Mouse (Mus musculus): ENCODE results near the gene Sh3bp1. TPM values are rescaled to one million over a fixed set of nuclear protein-coding genes. Genes with fewer than 3 reads are reported as not detected.

The Sh3bp1 gene
- total and polyA plus RNA-seq, 2 experiments from 2014 or later: 3.3 to 6.4 TPM

GRCm38 (mm10) chr15:78859311-78859710 lies 40.3 kb upstream of the Sh3bp1 start:
- no peak overlapping the region for H3K4me2 ChIP-seq (ENCODE audit: low read depth)
- no peak overlapping the region for H3K4me3 ChIP-seq (ENCODE audit: low read depth, low read length)
- H3K36me3 ChIP-seq (ENCODE audit: insufficient read depth): no peaks in the 10 kb centered on the region
- 73% methylated on average over 4 of the region's 4 CpGs for WGBS
- no peaks in the 10 kb centered on the region for H3K9me3 ChIP-seq (ENCODE audit: low read length)
- TF ChIP-seq CTCF (IDR thresholded peaks at IDR 0.05; ENCODE audit: low read depth): no peak
- no peak overlapping the region for H3K9ac ChIP-seq
- no peak overlapping the region for H3K27ac ChIP-seq (ENCODE audit: low read depth, low read length)
- H3K27me3 ChIP-seq (ENCODE audit: insufficient read depth, low read length): no peaks in the 10 kb centered on the region
- DNase-seq (no peak), ATAC-seq (no peak)
- no peaks in the 10 kb centered on the region for H3K4me1 ChIP-seq (ENCODE audit: insufficient read depth)

GRCm38 (mm10) chr15:78859714-78860113 lies 39.9 kb upstream of the Sh3bp1 start:
- ATAC-seq (no peak), DNase-seq (no peak)
- Histone ChIP-seq H3K4me1 (ENCODE audit: insufficient read depth) (no peaks in the 10 kb centered on the region), H3K27ac (ENCODE audit: low read depth, low read length) (no peak overlapping the region), H3K4me3 (ENCODE audit: low read depth, low read length) (no peak overlapping the region), H3K36me3 (ENCODE audit: insufficient read depth) (no peaks in the 10 kb centered on the region), H3K27me3 (ENCODE audit: insufficient read depth, low read length) (no peaks in the 10 kb centered on the region), H3K9me3 (ENCODE audit: low read length) (no peaks in the 10 kb centered on the region), H3K9ac (no peak overlapping the region), H3K4me2 (ENCODE audit: low read depth) (no peak overlapping the region)
- WGBS: 88% methylated on average over 6 of the region's 6 CpGs
- TF ChIP-seq CTCF (IDR thresholded peaks at IDR 0.05; ENCODE audit: low read depth): no peak

GRCm38 (mm10) chr15:78862280-78862679 lies 37.3 kb upstream of the Sh3bp1 start:
- Histone ChIP-seq H3K4me1 (ENCODE audit: insufficient read depth) (no peaks in the 10 kb centered on the region), H3K9ac (no peak overlapping the region), H3K27me3 (ENCODE audit: insufficient read depth, low read length) (no peaks in the 10 kb centered on the region), H3K36me3 (ENCODE audit: insufficient read depth) (no peaks in the 10 kb centered on the region), H3K27ac (ENCODE audit: low read depth, low read length) (no peak overlapping the region), H3K4me2 (ENCODE audit: low read depth) (no peak overlapping the region), H3K9me3 (ENCODE audit: low read length) (no peaks in the 10 kb centered on the region), H3K4me3 (ENCODE audit: low read depth, low read length) (no peak overlapping the region)
- WGBS: 91% methylated on average over 5 of the region's 5 CpGs
- DNase-seq (no peak), ATAC-seq (no peak)
- no peak for TF ChIP-seq CTCF (IDR thresholded peaks at IDR 0.05; ENCODE audit: low read depth)

- no peaks in the 10 kb centered on the region for H3K4me1 ChIP-seq (ENCODE audit: insufficient read depth)
- DNase-seq (no peak), ATAC-seq (no peak)
- H3K4me3 ChIP-seq (ENCODE audit: low read depth, low read length): no peak overlapping the region
- WGBS: 55% methylated on average over 2 of the region's 2 CpGs
- no peak for TF ChIP-seq CTCF (IDR thresholded peaks at IDR 0.05; ENCODE audit: low read depth)
- no peaks in the 10 kb centered on the region for H3K9me3 ChIP-seq (ENCODE audit: low read length)
- no peak overlapping the region for H3K9ac ChIP-seq
- no peak overlapping the region for H3K4me2 ChIP-seq (ENCODE audit: low read depth)
- H3K27ac ChIP-seq (ENCODE audit: low read depth, low read length): no peak overlapping the region
- no peaks in the 10 kb centered on the region for H3K27me3 ChIP-seq (ENCODE audit: insufficient read depth, low read length)
- no peaks in the 10 kb centered on the region for H3K36me3 ChIP-seq (ENCODE audit: insufficient read depth)
Measured at GRCm38 (mm10) chr15:78863154-78863553, 36.4 kb upstream of the Sh3bp1 start.

- Histone ChIP-seq H3K9ac (no peak overlapping the region), H3K4me1 (ENCODE audit: insufficient read depth) (no peaks in the 10 kb centered on the region), H3K27ac (ENCODE audit: low read depth, low read length) (no peak overlapping the region), H3K4me3 (ENCODE audit: low read depth, low read length) (no peak overlapping the region), H3K27me3 (ENCODE audit: insufficient read depth, low read length) (no peaks in the 10 kb centered on the region), H3K4me2 (ENCODE audit: low read depth) (no peak overlapping the region), H3K9me3 (ENCODE audit: low read length) (no peaks in the 10 kb centered on the region), H3K36me3 (ENCODE audit: insufficient read depth) (no peaks in the 10 kb centered on the region)
- no peak for TF ChIP-seq CTCF (IDR thresholded peaks at IDR 0.05; ENCODE audit: low read depth)
- 41% methylated on average over 13 of the region's 13 CpGs for WGBS
- no peak for ATAC-seq
- DNase-seq: no peak
Measured at GRCm38 (mm10) chr15:78863852-78864253, 35.7 kb upstream of the Sh3bp1 start.

GRCm38 (mm10) chr15:78868398-78868797 lies 31.2 kb upstream of the Sh3bp1 start:
- no peaks in the 10 kb centered on the region for H3K36me3 ChIP-seq (ENCODE audit: insufficient read depth)
- peak overlapping the region; percentile 37 for H3K27ac ChIP-seq (ENCODE audit: low read depth, low read length)
- ATAC-seq (peak; percentile 91), DNase-seq (peak; percentile 56)
- H3K9me3 ChIP-seq (ENCODE audit: low read length): no peaks in the 10 kb centered on the region
- no peaks in the 10 kb centered on the region for H3K27me3 ChIP-seq (ENCODE audit: insufficient read depth, low read length)
- no peak overlapping the region for H3K4me2 ChIP-seq (ENCODE audit: low read depth)
- WGBS: 9% methylated on average over 9 of the region's 9 CpGs
- no peak overlapping the region for H3K4me3 ChIP-seq (ENCODE audit: low read depth, low read length)
- no peak overlapping the region for H3K9ac ChIP-seq
- no peaks in the 10 kb centered on the region for H3K4me1 ChIP-seq (ENCODE audit: insufficient read depth)
- TF ChIP-seq CTCF (IDR thresholded peaks at IDR 0.05; ENCODE audit: low read depth): no peak

GRCm38 (mm10) chr15:78868826-78869233 lies 30.7 kb upstream of the Sh3bp1 start:
- no peaks in the 10 kb centered on the region for H3K4me1 ChIP-seq (ENCODE audit: insufficient read depth)
- no peaks in the 10 kb centered on the region for H3K36me3 ChIP-seq (ENCODE audit: insufficient read depth)
- DNase-seq (no peak), ATAC-seq (peak; percentile 67)
- H3K27me3 ChIP-seq (ENCODE audit: insufficient read depth, low read length): no peaks in the 10 kb centered on the region
- H3K9me3 ChIP-seq (ENCODE audit: low read length): no peaks in the 10 kb centered on the region
- 27% methylated on average over 7 of the region's 7 CpGs for WGBS
- no peak overlapping the region for H3K4me2 ChIP-seq (ENCODE audit: low read depth)
- H3K4me3 ChIP-seq (ENCODE audit: low read depth, low read length): no peak overlapping the region
- TF ChIP-seq CTCF (IDR thresholded peaks at IDR 0.05; ENCODE audit: low read depth): no peak
- H3K27ac ChIP-seq (ENCODE audit: low read depth, low read length): peak overlapping the region; percentile 37; the same call in 1 of the 2 replicates
- H3K9ac ChIP-seq: no peak overlapping the region

- no peaks in the 10 kb centered on the region for H3K36me3 ChIP-seq (ENCODE audit: insufficient read depth)
- TF ChIP-seq CTCF (IDR thresholded peaks at IDR 0.05; ENCODE audit: low read depth): peak; percentile 77
- ATAC-seq (no peak), DNase-seq (peak; percentile 70)
- H3K9me3 ChIP-seq (ENCODE audit: low read length): no peaks in the 10 kb centered on the region
- no peak overlapping the region for H3K27ac ChIP-seq (ENCODE audit: low read depth, low read length)
- H3K27me3 ChIP-seq (ENCODE audit: insufficient read depth, low read length): no peaks in the 10 kb centered on the region
- no peak overlapping the region for H3K4me2 ChIP-seq (ENCODE audit: low read depth)
- H3K4me1 ChIP-seq (ENCODE audit: insufficient read depth): no peaks in the 10 kb centered on the region
- WGBS: 30% methylated on average over 6 of the region's 6 CpGs
- no peak overlapping the region for H3K4me3 ChIP-seq (ENCODE audit: low read depth, low read length)
- H3K9ac ChIP-seq: no peak overlapping the region
Measured at GRCm38 (mm10) chr15:78869775-78870174, 29.8 kb upstream of the Sh3bp1 start.

Data from forebrain, postnatal 0 days (tissue).